Mouse (Mus musculus) kidney, embryonic 15.5 days (tissue): Measurements from ENCODE around the gene Cnn3. TPM values are rescaled to one million over a fixed set of nuclear protein-coding genes. Genes with fewer than 3 reads are reported as not detected.

Experiments
- ATAC-seq: fragments of 200-750 bp; cut with Nextera tagmentation; replicated peaks from 2 replicates; pipeline ENCODE4 v1.8.0; 2017; ENCODE audit warnings: moderate TSS enrichment; ENCODE audit not compliant: low FRiP score
- H3K27ac ChIP-seq: fragments of 300-500 bp; sonication (generic); 2 replicates; pipeline ENCODE4 v1.5.1; 2015; ENCODE audit warnings: mild to moderate bottlenecking, inconsistent platforms
- H3K27me3 ChIP-seq: fragments of 300-500 bp; sonication (generic); 2 replicates; pipeline ENCODE4 v1.6.1; 2015; ENCODE audit warnings: inconsistent platforms
- H3K36me3 ChIP-seq: fragments of 300-500 bp; sonication (generic); 2 replicates; pipeline ENCODE4 v1.6.1; 2015; ENCODE audit warnings: inconsistent platforms
- H3K4me1 ChIP-seq: fragments of 300-500 bp; sonication (generic); 2 replicates; pipeline ENCODE4 v1.6.1; 2015; ENCODE audit warnings: inconsistent platforms
- H3K4me2 ChIP-seq: fragments of 300-500 bp; sonication (generic); 2 replicates; pipeline ENCODE4 v1.6.1; 2015; ENCODE audit warnings: moderate library complexity, mild to moderate bottlenecking, inconsistent platforms
- H3K4me3 ChIP-seq: fragments of 300-500 bp; sonication (generic); replicated peaks from 2 replicates; pipeline ENCODE4 v1.5.1; 2015; ENCODE audit warnings: mild to moderate bottlenecking, inconsistent platforms
- H3K9ac ChIP-seq: fragments of 300-500 bp; sonication (generic); 2 replicates; pipeline ENCODE4 v1.6.1; 2015; ENCODE audit warnings: mild to moderate bottlenecking, inconsistent platforms
- H3K9me3 ChIP-seq: fragments of 300-500 bp; sonication (generic); replicated peaks from 2 replicates; pipeline ENCODE4 v1.6.1; 2016; ENCODE audit warnings: inconsistent platforms
- WGBS: fragments of 180-500 bp; shearing (Covaris S2); methylation state at CpG from one replicate; pipeline ENCODE4 v1.1.7; 2015; ENCODE audit warnings: mixed read lengths; 5-methylcytosine and 5-hydroxymethylcytosine counted together
- polyA plus RNA-seq: library from polyadenylated mRNA; unstranded; fragments of >200 nt; fragmentation: Nextera tagmentation; extraction: Ambion mirVana; gene quantifications from 2 replicates; pipeline ENCODE4 v1.2.1, GENCODE M21; 2015

Gene Cnn3
- polyA plus RNA-seq, 1 experiment from 2014 or later = 612 TPM

GRCm38 (mm10) chr3:121460473-121461193 lies 34.3 kb downstream of the Cnn3 start:
- Histone ChIP-seq H3K27me3 (no peaks in the 10 kb centered on the region), H3K9me3 (no peaks in the 10 kb centered on the region), H3K36me3 (peaks cover 59% of the 10 kb centered on the region), H3K9ac (no peak overlapping the region), H3K4me1 (0 out of 2 replicates have a peak, but pooled peaks cover 3% of the 10 kb centered on the region), H3K4me3 (no peak overlapping the region), H3K27ac (peak overlapping the region; percentile 13; the same call in 1 of the 2 replicates), H3K4me2 (no peak overlapping the region)
- ATAC-seq = no peak; the same call in 1 of the 2 replicates
- 82% methylated on average over 16 of the region's 16 CpGs for WGBS

GRCm38 (mm10) chr3:121461477-121461876 lies 35.2 kb downstream of the Cnn3 start:
- H3K4me1 ChIP-seq = 0 out of 2 replicates have a peak, but pooled peaks cover 3% of the 10 kb centered on the region
- no peak overlapping the region for H3K27ac ChIP-seq
- 93% methylated on average over 13 of the region's 13 CpGs for WGBS
- no peak overlapping the region for H3K4me2 ChIP-seq
- H3K9me3 ChIP-seq = no peaks in the 10 kb centered on the region
- H3K9ac ChIP-seq = no peak overlapping the region
- H3K36me3 ChIP-seq = peaks cover 51% of the 10 kb centered on the region
- no peak for ATAC-seq
- H3K4me3 ChIP-seq = no peak overlapping the region
- no peaks in the 10 kb centered on the region for H3K27me3 ChIP-seq

- H3K27me3 ChIP-seq = no peaks in the 10 kb centered on the region
- H3K9me3 ChIP-seq = no peaks in the 10 kb centered on the region
- WGBS = 86% methylated on average over 3 of the region's 3 CpGs
- no peak overlapping the region for H3K9ac ChIP-seq
- no peak overlapping the region for H3K4me2 ChIP-seq
- ATAC-seq = no peak
- peaks cover 37% of the 10 kb centered on the region for H3K36me3 ChIP-seq
- H3K27ac ChIP-seq = no peak overlapping the region
- H3K4me1 ChIP-seq = peaks cover 12% of the 10 kb centered on the region
- H3K4me3 ChIP-seq = no peak overlapping the region
Observed at GRCm38 (mm10) chr3:121462782-121463181, 36.5 kb downstream of the Cnn3 start.

- H3K4me2 ChIP-seq = no peak overlapping the region
- H3K9me3 ChIP-seq = no peaks in the 10 kb centered on the region
- ATAC-seq = no peak
- no peak overlapping the region for H3K4me3 ChIP-seq
- no peak overlapping the region for H3K27ac ChIP-seq
- peaks cover 17% of the 10 kb centered on the region for H3K36me3 ChIP-seq
- WGBS = 77% methylated on average over 7 of the region's 7 CpGs
- H3K27me3 ChIP-seq = no peaks in the 10 kb centered on the region
- peaks cover 29% of the 10 kb centered on the region for H3K4me1 ChIP-seq
- no peak overlapping the region for H3K9ac ChIP-seq
Observed at GRCm38 (mm10) chr3:121464733-121465305, 38.5 kb downstream of the Cnn3 start.

GRCm38 (mm10) chr3:121465795-121466194 lies 39.5 kb downstream of the Cnn3 start:
- no peak for ATAC-seq

GRCm38 (mm10) chr3:121467094-121467552 lies 40.8 kb downstream of the Cnn3 start:
- Histone ChIP-seq H3K27me3 (no peaks in the 10 kb centered on the region), H3K9me3 (no peaks in the 10 kb centered on the region), H3K4me1 (peaks cover 41% of the 10 kb centered on the region), H3K4me3 (no peak overlapping the region), H3K4me2 (no peak overlapping the region), H3K36me3 (no peaks in the 10 kb centered on the region), H3K9ac (no peak overlapping the region), H3K27ac (peak overlapping the region; percentile 59)
- WGBS = 61% methylated on average over 10 of the region's 10 CpGs
- ATAC-seq = no peak; the same call in 1 of the 2 replicates

More at GRCm38 (mm10) chr3:121465795-121466194, 39.5 kb downstream of the Cnn3 start:
- H3K36me3 ChIP-seq = peaks cover 7% of the 10 kb centered on the region
- no peak overlapping the region for H3K9ac ChIP-seq
- peaks cover 35% of the 10 kb centered on the region for H3K4me1 ChIP-seq
- no peaks in the 10 kb centered on the region for H3K9me3 ChIP-seq
- H3K4me3 ChIP-seq = no peak overlapping the region
- H3K4me2 ChIP-seq = no peak overlapping the region
- no peaks in the 10 kb centered on the region for H3K27me3 ChIP-seq
- H3K27ac ChIP-seq = no peak overlapping the region
- 68% methylated on average over 10 of the region's 10 CpGs for WGBS

- WGBS = 25% methylated on average over 1 of the region's 2 CpGs
- Histone ChIP-seq H3K4me3 (no peak overlapping the region), H3K27ac (0 out of 2 replicates have a peak overlapping the region, but pooled peaks have one; percentile 59), H3K36me3 (no peaks in the 10 kb centered on the region), H3K9ac (no peak overlapping the region), H3K27me3 (no peaks in the 10 kb centered on the region), H3K9me3 (no peaks in the 10 kb centered on the region), H3K4me1 (peaks cover 41% of the 10 kb centered on the region), H3K4me2 (no peak overlapping the region)
- ATAC-seq = no peak
Observed at GRCm38 (mm10) chr3:121468136-121468535, 41.8 kb downstream of the Cnn3 start.

- H3K36me3 ChIP-seq = no peaks in the 10 kb centered on the region
Observed at GRCm38 (mm10) chr3:121469185-121469975, 43.1 kb downstream of the Cnn3 start.

GRCm38 (mm10) chr3:121471703-121472102 lies 45.4 kb downstream of the Cnn3 start:
- H3K36me3 ChIP-seq = no peaks in the 10 kb centered on the region

More at GRCm38 (mm10) chr3:121469185-121469975, 43.1 kb downstream of the Cnn3 start:
- Histone ChIP-seq H3K4me1 (peaks cover 41% of the 10 kb centered on the region), H3K9ac (no peak overlapping the region), H3K27ac (peak overlapping the region; percentile 89), H3K4me3 (no peak overlapping the region), H3K27me3 (no peaks in the 10 kb centered on the region), H3K4me2 (peak overlapping the region; percentile 40), H3K9me3 (no peaks in the 10 kb centered on the region)
- peak; percentile 81 for ATAC-seq
- 3% methylated on average over 13 of the region's 13 CpGs for WGBS

GRCm38 (mm10) chr3:121474738-121475137 lies 48.4 kb downstream of the Cnn3 start:
- Histone ChIP-seq H3K36me3 (no peaks in the 10 kb centered on the region), H3K4me3 (no peak overlapping the region), H3K9ac (no peak overlapping the region), H3K27ac (no peak overlapping the region), H3K4me1 (peaks cover 16% of the 10 kb centered on the region), H3K27me3 (no peaks in the 10 kb centered on the region), H3K9me3 (no peaks in the 10 kb centered on the region), H3K4me2 (no peak overlapping the region)
- no peak for ATAC-seq
- WGBS = 73% methylated on average over 3 of the region's 3 CpGs

More at GRCm38 (mm10) chr3:121471703-121472102, 45.4 kb downstream of the Cnn3 start:
- Histone ChIP-seq H3K9ac (no peak overlapping the region), H3K27ac (no peak overlapping the region), H3K4me2 (no peak overlapping the region), H3K4me3 (no peak overlapping the region), H3K27me3 (no peaks in the 10 kb centered on the region), H3K4me1 (peaks cover 40% of the 10 kb centered on the region), H3K9me3 (no peaks in the 10 kb centered on the region)
- no peak for ATAC-seq
- 51% methylated on average over 11 of the region's 11 CpGs for WGBS

GRCm38 (mm10) chr3:121480030-121480960 lies 54.0 kb downstream of the Cnn3 start:
- Histone ChIP-seq H3K9ac (no peak overlapping the region), H3K27ac (no peak overlapping the region), H3K9me3 (no peaks in the 10 kb centered on the region), H3K4me3 (no peak overlapping the region), H3K27me3 (peaks cover 3% of the 10 kb centered on the region; the same call in 1 of the 2 replicates), H3K4me2 (no peak overlapping the region), H3K4me1 (peaks cover 23% of the 10 kb centered on the region), H3K36me3 (no peaks in the 10 kb centered on the region)
- WGBS = 69% methylated on average over 26 of the region's 26 CpGs
- ATAC-seq = no peak
